Mouse (Mus musculus) cerebellum, adult 11-12 months (tissue): ENCODE data around the gene Mroh3.

Experiments
- DNase-seq: peaks from one replicate; pipeline ENCODE4 v3.0.0; 2022

Mroh3 gene

DNA sequence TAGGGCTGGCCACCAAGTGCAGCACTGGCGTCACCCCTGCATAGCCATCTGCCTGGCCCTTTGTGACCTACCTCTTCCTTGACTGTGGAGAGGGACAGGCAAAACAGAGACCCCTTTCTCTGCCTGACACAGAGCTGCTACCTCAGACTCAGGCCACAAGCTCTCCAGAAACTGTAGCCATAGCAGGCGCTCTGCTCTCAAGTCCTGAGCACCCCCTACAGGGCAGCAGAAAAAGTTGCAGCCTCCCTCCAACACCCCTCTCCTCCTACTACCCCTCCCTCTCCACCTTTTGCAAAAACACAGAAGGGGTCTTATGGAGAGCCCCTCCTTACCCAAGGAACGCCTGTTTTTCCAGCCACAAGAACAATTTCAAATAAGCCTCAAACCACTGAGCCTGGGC, at the start of gene Mroh3:
TSS of gene Mroh3 (minus strand) at position 26 of the 400 bp plus-strand sequence.
- no peak for DNase-seq

DNA sequence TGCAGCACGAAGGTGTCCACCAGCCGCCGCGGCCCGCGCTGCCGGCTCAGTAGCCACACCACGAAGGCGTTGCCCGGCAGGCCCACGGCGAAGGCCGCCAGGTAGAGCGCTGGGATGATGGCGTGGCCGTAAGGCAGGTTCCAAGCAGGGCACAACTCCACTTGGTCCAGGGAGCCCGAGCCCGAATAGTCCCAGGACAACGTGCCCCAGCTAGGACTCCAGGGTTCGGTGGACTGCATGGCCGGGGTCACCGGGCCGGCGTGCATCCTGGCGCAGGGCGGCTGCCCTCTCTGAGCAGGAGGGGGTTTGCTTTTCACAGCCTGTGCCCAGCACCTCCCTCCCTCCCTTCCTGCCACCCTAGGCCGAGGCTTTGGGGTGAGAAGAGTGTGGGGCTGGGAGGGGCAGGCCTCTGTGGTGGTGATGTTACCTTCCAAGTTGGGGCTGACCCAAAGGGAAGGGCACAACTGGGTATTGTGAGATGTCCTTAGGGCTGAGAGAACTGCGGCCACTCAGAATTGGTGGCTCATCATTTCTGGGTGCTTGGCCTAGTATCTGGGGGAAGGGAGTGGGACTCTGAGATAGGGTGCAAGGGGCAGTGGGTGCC, 48.1 kb upstream of the Mroh3 start, which contains the start of gene Gpr25:
TSS of gene Gpr25 (minus strand) at position 239 of the 604 bp plus-strand sequence.
- DNase-seq, result no peak

DNA sequence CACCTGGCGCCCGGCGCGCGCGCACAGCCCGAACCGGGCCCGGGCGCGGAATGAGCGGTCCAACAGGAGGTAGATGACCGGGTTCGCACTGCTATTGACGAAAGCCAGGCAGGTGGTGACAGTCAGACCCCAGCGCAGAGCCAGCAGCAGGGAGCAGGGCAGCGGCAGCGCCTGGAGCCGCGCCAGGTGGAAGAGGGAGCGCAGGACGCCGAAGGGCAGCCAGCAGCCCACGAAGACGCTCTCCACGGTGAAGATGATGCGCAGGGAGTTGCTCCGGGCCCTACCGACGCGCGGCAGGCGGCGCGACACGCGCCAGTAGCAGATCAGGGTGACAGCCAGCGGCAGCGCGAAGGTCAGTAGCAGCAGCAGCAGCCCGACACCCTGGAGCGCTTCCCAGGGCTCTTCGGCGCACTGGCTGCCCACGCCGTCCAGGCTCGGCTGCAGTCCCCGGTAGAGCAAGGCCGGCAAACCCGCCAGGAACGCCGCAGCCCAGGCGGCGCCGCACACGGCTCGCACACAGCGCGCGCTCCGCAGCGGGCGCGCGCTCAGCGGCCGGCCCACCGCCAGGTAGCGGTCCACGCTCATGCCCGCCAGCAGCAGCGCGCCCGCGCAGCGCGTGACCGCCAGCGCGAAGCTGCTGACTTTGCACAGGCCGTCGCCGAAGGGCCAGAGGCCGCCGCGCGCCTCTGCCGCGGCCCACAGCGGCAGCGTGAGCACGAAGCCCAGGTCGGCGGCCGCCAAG, 47.4 kb upstream of the Mroh3 start:
- DNase-seq, result peak; percentile 89

- no peak for DNase-seq
Observed at GRCm38 (mm10) chr1:136259543-136259892, 46.9 kb upstream of the Mroh3 start.

DNA sequence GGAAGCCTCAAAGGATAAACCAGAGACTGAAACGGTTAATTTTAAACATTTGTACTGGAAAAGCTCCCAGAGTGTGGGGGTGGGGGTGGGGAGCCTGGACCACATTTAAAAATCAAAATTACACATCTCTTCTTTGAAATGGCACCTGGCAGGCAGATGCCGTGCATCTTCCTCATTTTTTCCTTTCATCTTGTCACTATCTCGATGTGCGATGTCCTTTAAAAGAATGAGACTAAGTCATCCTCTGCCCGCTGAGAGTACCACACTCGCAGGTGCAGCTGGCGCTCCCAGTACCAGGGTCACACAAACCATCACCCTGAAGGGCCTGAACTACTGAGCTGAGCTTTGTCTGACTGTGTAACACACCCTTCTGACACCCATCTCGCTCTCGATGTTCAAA, 45.9 kb upstream of the Mroh3 start:
- peak; percentile 22 for DNase-seq

DNA sequence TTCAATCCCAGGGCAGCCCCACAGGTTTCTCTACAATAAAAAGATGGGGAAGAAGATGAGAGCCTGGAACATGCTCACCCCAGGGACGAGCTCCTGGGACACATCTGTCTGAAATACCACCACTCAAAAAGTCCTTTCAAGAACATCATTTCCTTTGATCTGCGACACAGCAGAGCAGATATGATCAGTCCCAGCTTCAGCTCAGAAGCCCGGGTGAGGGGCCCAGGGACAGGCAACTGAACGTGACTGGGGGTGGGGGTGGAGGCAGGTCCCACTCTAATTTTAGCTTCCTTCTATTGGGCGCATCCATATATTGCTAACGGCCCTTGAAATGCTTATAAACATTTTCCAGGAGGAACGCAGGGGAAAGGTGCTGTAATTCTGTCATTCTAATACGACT, 43.0 kb upstream of the Mroh3 start:
- DNase-seq, result no peak

DNA sequence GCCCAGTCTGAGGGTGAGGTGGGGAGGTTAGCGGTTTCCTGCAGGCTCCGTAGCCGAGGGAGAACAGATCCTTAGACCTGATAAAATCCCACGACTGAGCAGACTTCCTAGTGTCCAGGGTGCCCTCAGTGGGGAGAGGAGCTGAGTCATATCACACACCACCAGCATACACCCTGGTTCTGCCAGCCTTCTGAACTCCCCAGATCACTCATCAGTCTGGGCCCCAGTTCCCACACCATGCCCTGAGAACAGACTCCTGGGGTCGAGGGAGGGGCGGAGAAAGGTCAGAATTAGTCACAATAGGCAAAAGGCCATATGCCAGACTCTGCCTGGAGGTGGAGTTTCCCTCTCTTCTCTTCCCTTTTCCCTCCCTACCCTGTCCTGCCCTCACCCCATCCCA, 42.5 kb upstream of the Mroh3 start:
- no peak for DNase-seq

GRCm38 (mm10) chr1:136254503-136255065, 42.0 kb upstream of the Mroh3 start:
- no peak for DNase-seq

GRCm38 (mm10) chr1:136253472-136253871, 40.8 kb upstream of the Mroh3 start:
- DNase-seq, result no peak

- no peak for DNase-seq
Observed at GRCm38 (mm10) chr1:136249662-136250061, 37.0 kb upstream of the Mroh3 start.

- no peak for DNase-seq
Observed at GRCm38 (mm10) chr1:136247393-136247792, 34.8 kb upstream of the Mroh3 start.

- no peak for DNase-seq
Observed at GRCm38 (mm10) chr1:136244469-136244868, 31.8 kb upstream of the Mroh3 start.

- DNase-seq, result no peak
Observed at GRCm38 (mm10) chr1:136241801-136242200, 29.2 kb upstream of the Mroh3 start.

GRCm38 (mm10) chr1:136238495-136238894, 25.9 kb upstream of the Mroh3 start:
- DNase-seq, result no peak

GRCm38 (mm10) chr1:136234595-136235092, 22.0 kb upstream of the Mroh3 start:
- DNase-seq, result no peak

DNA sequence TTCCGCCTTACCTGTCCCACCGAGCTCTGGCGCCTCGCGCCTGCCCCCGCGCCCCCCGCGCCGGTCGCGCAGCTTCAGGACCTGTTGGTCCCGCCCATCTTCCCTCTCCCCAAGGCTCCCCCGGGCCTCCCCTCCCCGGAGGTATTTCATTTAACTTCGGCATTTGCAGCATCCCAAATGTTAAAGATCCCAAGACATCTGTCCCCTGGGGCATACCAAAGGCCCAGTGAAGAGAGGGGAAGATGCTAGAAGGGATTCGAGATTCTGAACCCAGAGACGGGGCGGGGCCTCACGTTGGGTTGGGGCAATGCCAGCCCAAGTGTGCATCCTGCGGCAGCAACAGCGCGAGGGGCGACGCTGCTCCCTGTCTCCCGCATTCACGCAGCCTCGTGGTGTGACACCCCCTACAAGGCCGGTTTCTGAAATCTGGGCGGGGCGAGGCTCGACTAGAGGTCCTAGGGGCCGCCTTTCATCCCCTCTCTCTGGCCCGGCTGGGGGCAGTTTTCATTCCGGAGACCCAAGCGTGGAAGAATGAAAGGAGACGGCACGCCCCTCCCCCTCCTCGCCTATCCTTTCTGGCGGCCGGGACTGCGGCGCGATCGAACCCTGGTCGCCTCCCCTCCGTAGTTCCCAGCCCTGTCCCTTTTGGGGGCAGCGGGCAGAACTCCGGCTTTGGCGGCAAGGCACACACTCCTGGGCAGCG, 21.4 kb upstream of the Mroh3 start, which contains the start of gene Inava:
TSS of gene Inava (minus strand) at position 373 of the 703 bp plus-strand sequence.
- peak; percentile 31 for DNase-seq

- DNase-seq, result no peak
Observed at GRCm38 (mm10) chr1:136232986-136233790, 20.6 kb upstream of the Mroh3 start.

DNA sequence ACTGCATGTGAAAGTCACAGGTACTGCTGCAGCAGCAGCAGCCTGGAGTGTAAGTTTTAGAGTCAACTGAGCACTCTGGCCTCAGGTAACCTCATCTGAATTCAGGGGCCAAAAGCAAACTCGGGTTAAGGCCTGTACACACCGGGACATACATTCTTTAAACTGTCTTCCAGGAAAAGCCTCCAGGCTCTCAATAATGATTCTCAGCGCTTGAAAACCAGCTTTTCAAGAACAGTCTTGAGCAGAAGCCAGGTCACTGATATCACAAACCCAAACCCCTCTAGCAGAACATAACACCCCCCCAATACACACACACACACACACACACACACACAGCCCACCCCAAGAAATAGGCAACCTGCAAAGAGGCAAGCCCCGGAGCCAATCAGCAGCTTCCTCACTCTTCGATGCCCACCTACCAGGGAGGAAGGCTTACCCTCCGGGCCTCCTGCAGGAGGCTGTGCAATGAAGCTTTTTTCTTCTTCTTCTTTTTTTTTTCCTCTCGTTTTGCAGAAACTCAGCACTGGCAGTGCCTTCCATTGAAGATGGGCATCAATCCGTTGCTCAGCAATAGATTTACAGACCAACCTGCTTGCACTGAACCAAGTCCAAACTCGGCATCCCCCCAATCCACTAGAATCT, 19.8 kb upstream of the Mroh3 start:
- no peak for DNase-seq

- DNase-seq, result no peak
Observed at GRCm38 (mm10) chr1:136231596-136231995, 19.0 kb upstream of the Mroh3 start.

GRCm38 (mm10) chr1:136230201-136230600, 17.6 kb upstream of the Mroh3 start:
- DNase-seq, result no peak

- no peak for DNase-seq
Observed at GRCm38 (mm10) chr1:136229040-136229373, 16.4 kb upstream of the Mroh3 start.
